Mouse (Mus musculus): ENCODE data around the gene Otos.

GRCm38 (mm10) chr1:92634569-92634968 is 14.1 kb downstream of the Otos start:
- no peak for TF ChIP-seq GATA1 (IDR thresholded peaks at IDR 0.05; ENCODE audit: borderline replicate concordance, low read length)
- no peak for TF ChIP-seq CTCF (IDR thresholded peaks at IDR 0.05; ENCODE audit: low read depth, low read length)
- no peak for TF ChIP-seq TAL1 (conservative IDR thresholded peaks at IDR 0.05; ENCODE audit: low read depth, low read length)
